Mouse (Mus musculus): Measurements from ENCODE around the gene Nme3. TPM values are rescaled to one million over a fixed set of nuclear protein-coding genes. Genes with fewer than 3 reads are reported as not detected.

Nme3 gene
- total and polyA plus RNA-seq, 2 experiments from 2014 or later, result 67.0 to 92.6 TPM

DNA sequence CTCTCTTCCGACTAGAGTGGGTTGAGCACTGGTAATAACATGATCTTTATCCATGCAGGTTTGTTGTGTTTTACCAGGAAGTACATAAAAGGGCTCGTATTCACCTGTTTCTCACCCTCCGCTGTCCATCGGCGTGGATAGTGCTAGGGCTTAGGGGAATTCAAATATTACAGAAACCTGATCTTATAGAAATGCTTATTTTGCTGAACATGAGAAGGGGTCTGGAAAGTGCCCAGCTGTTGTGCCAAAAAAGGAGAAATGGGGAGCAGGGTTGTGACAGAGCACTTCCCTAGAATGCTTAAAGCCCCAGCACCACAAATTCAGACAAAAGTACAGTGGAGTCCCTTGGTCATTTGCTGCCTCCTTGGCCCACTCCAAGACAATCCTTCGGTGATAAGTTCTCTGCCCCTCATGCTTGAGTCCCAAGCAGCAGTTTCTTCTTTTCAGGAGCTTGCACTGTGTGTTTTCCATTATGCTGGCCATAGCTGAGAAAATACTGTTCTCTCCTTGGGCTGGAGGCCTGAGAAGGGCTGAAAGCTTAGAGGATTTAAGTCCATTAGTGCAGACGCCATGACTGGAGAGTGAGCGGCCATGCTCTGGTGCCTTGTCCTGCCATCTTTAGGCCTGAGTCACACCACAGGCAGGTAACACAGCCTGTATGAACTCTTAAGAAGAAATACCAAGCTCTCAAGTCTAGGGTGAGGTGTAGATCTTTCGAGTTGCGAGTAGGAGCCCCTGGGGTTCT lies 44.7 kb upstream of the Nme3 start:
- H3K36me3 ChIP-seq (ENCODE audit: insufficient read depth, low read length), result peaks cover 11% of the 10 kb centered on the region
- peak overlapping the region; percentile 82 for H3K4me2 ChIP-seq (ENCODE audit: low read depth, low read length)
- peaks cover 14% of the 10 kb centered on the region for H3K4me1 ChIP-seq (ENCODE audit: insufficient read depth, low read length)
- peak overlapping the region; percentile 63 for H3K9ac ChIP-seq (replicated peaks; ENCODE audit: low read length)
- H3K9me3 ChIP-seq (ENCODE audit: low read length), result no peaks in the 10 kb centered on the region
- 83% methylated on average over 10 of the region's 10 CpGs for WGBS
- no peak overlapping the region for H3K27ac ChIP-seq
- DNase-seq (ENCODE audit: low spot score) (no peak), ATAC-seq (no peak)
- H3K4me3 ChIP-seq (ENCODE audit: low read length), result peak overlapping the region; percentile 85
- TF ChIP-seq CTCF (IDR thresholded peaks at IDR 0.05; ENCODE audit: low read depth), result no peak
- no peaks in the 10 kb centered on the region for H3K27me3 ChIP-seq (ENCODE audit: insufficient read depth, low read length)

- peaks cover 20% of the 10 kb centered on the region for H3K36me3 ChIP-seq (ENCODE audit: insufficient read depth, low read length)
- WGBS, result 81% methylated on average over 3 of the region's 3 CpGs
These were observed 40.3 kb upstream of the Nme3 start for GRCm38 (mm10) chr17:24855838-24856464.

DNA sequence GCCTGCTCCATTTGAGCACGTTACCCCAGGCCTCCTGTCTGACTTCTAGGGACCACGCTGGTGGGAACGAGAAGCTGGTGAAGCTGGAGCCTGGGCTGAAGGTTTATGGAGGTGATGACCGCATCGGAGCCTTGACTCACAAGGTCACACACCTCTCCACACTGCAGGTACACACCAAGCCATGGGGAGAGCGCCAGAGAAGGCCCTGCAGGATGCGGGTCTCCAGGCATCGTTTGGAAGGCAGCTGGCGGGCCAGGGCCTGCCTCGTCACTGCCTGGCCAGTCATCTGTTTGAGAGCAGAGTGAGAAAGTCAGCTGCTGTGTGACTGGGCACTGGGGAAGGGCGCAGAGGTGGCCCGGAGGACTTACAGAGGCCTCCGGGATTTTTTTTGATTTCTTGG lies 39.7 kb upstream of the Nme3 start:
- peaks cover 27% of the 10 kb centered on the region for H3K36me3 ChIP-seq (ENCODE audit: insufficient read depth, low read length)
- H3K9me3 ChIP-seq (ENCODE audit: low read length), result no peaks in the 10 kb centered on the region
- H3K9ac ChIP-seq (replicated peaks; ENCODE audit: low read length), result no peak overlapping the region
- DNase-seq (ENCODE audit: low spot score) (no peak), ATAC-seq (no peak)
- H3K4me3 ChIP-seq (ENCODE audit: low read length), result no peak overlapping the region
- TF ChIP-seq CTCF (IDR thresholded peaks at IDR 0.05; ENCODE audit: low read depth), result no peak
- H3K27me3 ChIP-seq (ENCODE audit: insufficient read depth, low read length), result no peaks in the 10 kb centered on the region
- WGBS, result 90% methylated on average over 13 of the region's 13 CpGs
- no peak overlapping the region for H3K4me2 ChIP-seq (ENCODE audit: low read depth, low read length)
- H3K4me1 ChIP-seq (ENCODE audit: insufficient read depth, low read length), result no peaks in the 10 kb centered on the region; the same call in 1 of the 2 replicates
- H3K27ac ChIP-seq, result no peak overlapping the region

More at GRCm38 (mm10) chr17:24855838-24856464, 40.3 kb upstream of the Nme3 start:
- H3K9me3 ChIP-seq (ENCODE audit: low read length), result no peaks in the 10 kb centered on the region
- H3K27ac ChIP-seq, result no peak overlapping the region
- no peak overlapping the region for H3K9ac ChIP-seq (replicated peaks; ENCODE audit: low read length)
- no peaks in the 10 kb centered on the region for H3K27me3 ChIP-seq (ENCODE audit: insufficient read depth, low read length)
- H3K4me2 ChIP-seq (ENCODE audit: low read depth, low read length), result no peak overlapping the region
- DNase-seq (ENCODE audit: low spot score) (no peak), ATAC-seq (no peak)
- H3K4me3 ChIP-seq (ENCODE audit: low read length), result no peak overlapping the region
- peaks cover 3% of the 10 kb centered on the region; the same call in 1 of the 2 replicates for H3K4me1 ChIP-seq (ENCODE audit: insufficient read depth, low read length)
- TF ChIP-seq CTCF (IDR thresholded peaks at IDR 0.05; ENCODE audit: low read depth), result no peak

DNA sequence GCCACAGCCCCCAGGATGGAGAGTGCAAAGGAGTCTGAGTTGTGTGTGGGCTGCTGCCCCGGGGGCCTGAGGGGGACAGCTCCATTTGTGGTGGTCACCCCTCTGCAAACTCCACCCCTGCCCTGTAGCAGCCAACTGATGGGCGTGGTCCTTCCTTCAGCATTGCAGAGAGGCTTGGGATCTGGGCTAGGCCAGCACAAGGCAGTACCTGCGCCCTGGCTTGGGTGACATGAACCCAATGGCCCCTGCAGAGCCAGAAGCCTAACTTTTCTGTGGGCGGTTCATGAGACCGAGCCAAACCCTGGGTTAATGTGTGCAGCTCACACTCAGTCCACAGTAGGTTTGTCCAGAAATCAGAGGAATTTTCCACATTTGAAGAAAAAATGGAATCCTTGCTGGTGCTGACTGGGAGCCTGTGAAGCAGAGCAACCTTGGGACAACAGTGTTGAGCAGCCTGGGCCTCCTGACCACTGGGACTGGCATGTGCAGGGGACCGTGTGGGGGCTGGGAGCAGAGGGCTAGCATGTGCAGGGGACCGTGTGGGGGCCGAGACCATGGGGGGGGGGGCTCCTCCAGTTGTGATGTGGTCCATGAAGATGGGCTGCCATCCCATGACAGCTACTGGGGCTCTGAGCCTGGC lies 38.3 kb upstream of the Nme3 start:
- no peak for ATAC-seq
- Histone ChIP-seq H3K27ac (no peak overlapping the region), H3K4me2 (ENCODE audit: low read depth, low read length) (no peak overlapping the region), H3K36me3 (ENCODE audit: insufficient read depth, low read length) (peaks cover 34% of the 10 kb centered on the region), H3K4me1 (ENCODE audit: insufficient read depth, low read length) (no peaks in the 10 kb centered on the region), H3K9me3 (ENCODE audit: low read length) (no peaks in the 10 kb centered on the region), H3K27me3 (ENCODE audit: insufficient read depth, low read length) (no peaks in the 10 kb centered on the region), H3K9ac (replicated peaks; ENCODE audit: low read length) (no peak overlapping the region), H3K4me3 (ENCODE audit: low read length) (no peak overlapping the region)
- WGBS, result 79% methylated on average over 8 of the region's 8 CpGs
- TF ChIP-seq CTCF (IDR thresholded peaks at IDR 0.05; ENCODE audit: low read depth), result no peak
- no peak for DNase-seq (ENCODE audit: low spot score)

GRCm38 (mm10) chr17:24858967-24859366 lies 37.3 kb upstream of the Nme3 start:
- 74% methylated on average over 6 of the region's 6 CpGs for WGBS
- Histone ChIP-seq H3K4me2 (ENCODE audit: low read depth, low read length) (no peak overlapping the region), H3K4me3 (ENCODE audit: low read length) (no peak overlapping the region), H3K4me1 (ENCODE audit: insufficient read depth, low read length) (no peaks in the 10 kb centered on the region), H3K9me3 (ENCODE audit: low read length) (no peaks in the 10 kb centered on the region), H3K9ac (replicated peaks; ENCODE audit: low read length) (no peak overlapping the region), H3K27ac (no peak overlapping the region), H3K27me3 (ENCODE audit: insufficient read depth, low read length) (no peaks in the 10 kb centered on the region), H3K36me3 (ENCODE audit: insufficient read depth, low read length) (peaks cover 35% of the 10 kb centered on the region)
- ATAC-seq (peak; percentile 45; the same call in 1 of the 2 replicates), DNase-seq (ENCODE audit: low spot score) (peak; percentile 53)
- TF ChIP-seq CTCF (IDR thresholded peaks at IDR 0.05; ENCODE audit: low read depth), result no peak

DNA sequence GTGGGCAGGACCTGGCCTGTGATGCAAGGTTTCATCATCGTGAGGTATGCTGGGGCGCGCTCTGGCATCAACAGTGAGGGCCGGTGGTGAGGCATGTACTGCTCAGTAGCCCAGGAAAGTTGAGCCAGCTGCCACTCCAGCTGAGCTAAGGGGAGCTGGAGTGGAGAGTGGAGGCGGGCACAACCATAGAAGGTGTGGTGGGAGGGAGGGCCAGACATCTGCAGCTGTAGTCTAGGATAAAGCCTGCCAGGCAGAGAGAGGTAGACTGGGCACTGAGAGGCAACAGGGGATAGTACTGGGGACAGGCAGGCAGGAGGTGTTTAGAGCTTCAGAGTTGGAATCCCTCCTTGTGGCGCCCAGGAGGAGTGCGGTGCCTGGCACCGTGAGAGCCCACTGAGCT lies 36.2 kb upstream of the Nme3 start:
- no peaks in the 10 kb centered on the region for H3K4me1 ChIP-seq (ENCODE audit: insufficient read depth, low read length)
- WGBS, result 98% methylated on average over 8 of the region's 8 CpGs
- no peaks in the 10 kb centered on the region for H3K9me3 ChIP-seq (ENCODE audit: low read length)
- no peaks in the 10 kb centered on the region for H3K27me3 ChIP-seq (ENCODE audit: insufficient read depth, low read length)
- ATAC-seq (no peak), DNase-seq (ENCODE audit: low spot score) (no peak)
- peaks cover 43% of the 10 kb centered on the region for H3K36me3 ChIP-seq (ENCODE audit: insufficient read depth, low read length)
- no peak overlapping the region for H3K9ac ChIP-seq (replicated peaks; ENCODE audit: low read length)
- H3K27ac ChIP-seq, result no peak overlapping the region
- no peak overlapping the region for H3K4me2 ChIP-seq (ENCODE audit: low read depth, low read length)
- H3K4me3 ChIP-seq (ENCODE audit: low read length), result no peak overlapping the region
- TF ChIP-seq CTCF (IDR thresholded peaks at IDR 0.05; ENCODE audit: low read depth), result no peak

Measured in hindbrain, postnatal 0 days (tissue).